Mouse (Mus musculus) stomach, postnatal 0 days (tissue): Measurements from ENCODE around the gene Meis2.

ENCODE experiments used
- CTCF ChIP-seq: IDR thresholded peaks from 2 replicates; pipeline ENCODE4 v1.5.1; 2016; ENCODE audit warnings: antibody characterized with exemption, low read depth, mild to moderate bottlenecking, moderate library complexity
- EP300 ChIP-seq: optimal IDR thresholded peaks from 2 replicates; pipeline ENCODE3; 2016; ENCODE audit warnings: antibody characterized with exemption

DNA sequence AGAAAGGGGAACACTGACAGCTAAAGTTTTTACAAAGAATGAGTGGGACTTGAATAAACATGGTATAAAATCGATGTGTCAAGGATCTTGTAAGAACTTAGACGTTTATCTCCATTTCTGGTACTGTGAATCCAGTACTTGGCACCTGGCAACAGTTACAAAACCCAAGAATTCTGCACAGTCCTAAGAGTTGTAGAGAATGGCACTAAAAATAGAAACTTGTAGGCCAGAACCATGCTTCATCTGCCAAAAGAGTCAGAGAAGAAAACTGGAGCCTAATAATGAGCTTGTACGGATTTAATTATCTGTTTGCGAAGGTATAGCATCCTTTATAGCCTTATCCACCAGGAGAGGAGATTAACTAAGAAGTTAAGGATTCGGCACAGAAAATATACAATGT lies 42.8 kb downstream of the Meis2 start:
- TF ChIP-seq CTCF = no peak
- no peak for TF ChIP-seq EP300
